Comparison of ENCODE assay signal across 28 mouse cellular contexts in genomic region chr5:88581343-88581742, GRCm38 (mm10). TPM values are rescaled to one million over a fixed set of nuclear protein-coding genes. Genes with fewer than 3 reads are reported as not detected.
"Had no signal": no experiment of that assay in that cellular context is flagged by ENCODE, and none has a peak within 500 bp of the region (broad histone marks: within the 10 kb centered on the region; RNA-seq: fewer than 3 reads in every experiment).

No protein-coding gene starts in this region.

- H3K4me2 ChIP-seq: heart, embryonic 13.5 days; heart, embryonic 15.5 days; hindbrain, embryonic 13.5 days; hindbrain, embryonic 15.5 days; kidney, embryonic 15.5 days; limb, embryonic 13.5 days; limb, embryonic 15.5 days; liver, embryonic 11.5 days had no signal

- H3K27me3 ChIP-seq: heart, embryonic 13.5 days; heart, embryonic 15.5 days; hindbrain, embryonic 13.5 days; hindbrain, embryonic 15.5 days; kidney, embryonic 15.5 days; limb, embryonic 13.5 days; limb, embryonic 15.5 days had no signal

- H3K27ac ChIP-seq: heart, embryonic 10.5 days; heart, embryonic 13.5 days; heart, embryonic 15.5 days; hindbrain, embryonic 13.5 days; hindbrain, embryonic 15.5 days; hindbrain, postnatal 0 days; kidney, embryonic 15.5 days; kidney, postnatal 0 days; limb, embryonic 13.5 days; limb, embryonic 15.5 days; liver, embryonic 14.5 days had no signal

- ATAC-seq: hindbrain, postnatal 0 days; intestine, embryonic 16.5 days had no signal

- DNase-seq: gastrocnemius, postnatal 14 days; gastrocnemius, postnatal 36 days; heart, adult 18-20 months; heart, postnatal 14 days; heart, postnatal 36 days; kidney, adult 11 months; kidney, adult 2 months; kidney, adult 9 months; kidney, postnatal 14 days; kidney, postnatal 36 days; layer of hippocampus, adult 9-11 months; layer of hippocampus, postnatal 36 days; left cerebral cortex, postnatal 4 days had no signal

- H3K36me3 ChIP-seq: heart, embryonic 10.5 days; heart, embryonic 15.5 days; hindbrain, embryonic 13.5 days; hindbrain, embryonic 15.5 days; kidney, embryonic 15.5 days; limb, embryonic 13.5 days; limb, embryonic 15.5 days had no signal

- H3K9ac ChIP-seq: heart, embryonic 13.5 days; heart, embryonic 15.5 days; hindbrain, embryonic 13.5 days; hindbrain, embryonic 15.5 days; kidney, embryonic 15.5 days; limb, embryonic 13.5 days; limb, embryonic 15.5 days; liver, embryonic 14.5 days had no signal

- H3K4me3 ChIP-seq: heart, embryonic 10.5 days; heart, embryonic 13.5 days; heart, embryonic 15.5 days; hindbrain, embryonic 13.5 days; hindbrain, embryonic 15.5 days; kidney, embryonic 15.5 days; limb, embryonic 13.5 days; limb, embryonic 15.5 days had no signal

- H3K9me3 ChIP-seq: heart, embryonic 10.5 days; heart, embryonic 13.5 days; heart, embryonic 15.5 days; hindbrain, embryonic 13.5 days; hindbrain, embryonic 15.5 days; kidney, embryonic 15.5 days; limb, embryonic 13.5 days; limb, embryonic 15.5 days had no signal

RNA-seq across cellular contexts. Expression of gene Jchain, which starts 53.7 kb away (rescaled TPM):
- polyA plus RNA-seq: heart, embryonic 10.5 days; hindbrain, embryonic 11.5 days; intestine, embryonic 14.5 days; kidney, embryonic 15.5 days; limb, embryonic 13.5 days had no signal
